Mouse (Mus musculus): ENCODE results near the gene Pdzrn3.

Pdzrn3 gene

DNA sequence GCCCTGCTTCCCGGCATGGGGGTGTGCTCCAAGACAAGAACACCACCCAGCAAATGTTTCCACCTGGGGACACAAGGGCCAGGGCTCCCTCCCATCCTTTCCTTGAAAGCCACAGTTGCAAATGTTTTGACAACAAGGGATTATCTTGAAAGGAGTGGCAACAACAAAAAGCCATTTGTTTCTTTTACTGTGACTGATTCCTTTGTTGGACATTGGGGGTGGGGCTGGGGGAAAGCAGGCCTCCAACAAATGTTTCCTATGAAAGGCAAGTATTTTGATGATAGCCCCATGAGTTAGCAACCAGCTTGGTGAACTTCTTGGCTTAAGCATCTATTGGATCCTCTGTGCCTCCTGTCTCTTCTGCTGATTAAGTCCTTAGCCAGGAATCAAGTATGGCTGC is 109.4 kb downstream of the Pdzrn3 start:
- DNase-seq (ENCODE audit: extremely low read depth, insufficient read length, low spot score): no peak

DNA sequence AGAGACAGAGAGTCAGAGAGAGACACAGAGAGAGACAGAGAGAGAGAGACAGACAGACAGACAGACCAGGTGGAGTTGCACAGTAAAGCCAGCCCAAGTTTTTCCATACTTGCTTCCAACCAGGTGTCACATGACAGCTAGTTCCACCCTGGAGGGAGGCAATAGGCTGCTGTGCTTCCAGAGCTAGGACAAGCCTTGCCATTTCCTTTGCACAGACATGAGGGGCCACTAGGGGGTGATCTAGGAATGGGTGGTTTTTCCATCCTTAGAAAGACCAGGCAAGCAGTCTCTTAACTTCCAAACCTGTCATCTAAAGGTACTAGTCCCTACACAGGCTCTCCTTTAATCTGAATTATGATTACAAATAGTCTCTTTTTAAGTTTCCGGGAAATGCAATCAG is 110.9 kb downstream of the Pdzrn3 start:
- DNase-seq (ENCODE audit: extremely low read depth, insufficient read length, low spot score): no peak

DNA sequence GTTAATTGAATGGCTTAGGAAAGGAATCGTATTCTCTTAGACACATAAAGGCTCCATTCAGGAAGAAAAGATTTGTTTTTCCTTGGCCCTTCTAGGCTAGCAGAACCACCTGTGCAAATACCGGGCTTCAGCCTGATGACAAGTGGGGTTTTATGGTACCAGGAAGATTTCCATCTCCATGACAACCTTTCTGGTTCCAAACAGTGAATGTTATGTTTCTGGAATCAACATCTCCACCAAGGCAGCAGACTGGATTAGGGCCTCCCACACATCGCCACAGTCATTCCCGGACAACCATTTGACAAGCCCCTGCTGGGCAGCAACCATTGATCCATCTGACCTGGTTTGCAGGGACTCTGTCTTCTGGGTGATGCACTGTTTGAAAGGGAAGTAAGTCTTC is 114.2 kb downstream of the Pdzrn3 start:
- DNase-seq (ENCODE audit: extremely low read depth, insufficient read length, low spot score): no peak

DNA sequence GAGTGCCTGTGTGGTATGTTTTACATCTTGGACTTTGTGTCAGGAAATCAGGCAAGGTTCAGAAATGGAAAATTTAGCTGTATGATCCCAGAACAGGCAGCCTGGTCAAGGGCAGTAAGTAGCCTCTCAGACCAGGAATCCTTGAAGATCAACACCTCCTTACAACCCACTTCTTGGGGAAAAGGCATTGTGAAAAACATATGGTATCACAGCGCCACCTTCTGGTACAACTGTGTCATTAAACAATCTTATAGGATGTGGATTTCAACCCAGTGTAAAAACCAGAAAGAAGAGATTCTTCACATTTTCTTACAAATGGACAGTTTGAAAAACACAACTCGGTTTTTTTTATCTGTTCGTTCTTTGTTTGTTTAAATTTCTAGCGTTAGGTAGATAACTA is 116.2 kb downstream of the Pdzrn3 start:
- DNase-seq (ENCODE audit: extremely low read depth, insufficient read length, low spot score): no peak

DNA sequence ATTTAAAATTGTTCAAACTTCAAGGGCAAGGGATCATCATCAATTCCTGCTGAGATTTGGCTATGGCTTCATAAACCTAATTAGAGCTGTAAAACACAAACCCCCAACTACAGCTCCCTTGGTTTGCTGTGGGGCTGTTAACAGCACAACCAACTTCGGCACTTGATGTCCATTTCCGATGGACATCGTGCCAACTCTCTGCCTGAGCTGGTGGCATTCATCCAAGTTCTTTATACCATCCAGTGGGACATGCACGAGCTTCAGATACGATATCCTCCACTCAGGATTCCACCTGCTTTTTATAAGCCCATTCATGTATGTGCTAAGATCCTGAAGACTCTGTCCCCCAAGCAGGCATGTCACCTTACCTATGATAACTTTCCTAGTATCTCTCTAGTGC is 118.3 kb downstream of the Pdzrn3 start:
- DNase-seq (ENCODE audit: extremely low read depth, insufficient read length, low spot score): no peak

DNA sequence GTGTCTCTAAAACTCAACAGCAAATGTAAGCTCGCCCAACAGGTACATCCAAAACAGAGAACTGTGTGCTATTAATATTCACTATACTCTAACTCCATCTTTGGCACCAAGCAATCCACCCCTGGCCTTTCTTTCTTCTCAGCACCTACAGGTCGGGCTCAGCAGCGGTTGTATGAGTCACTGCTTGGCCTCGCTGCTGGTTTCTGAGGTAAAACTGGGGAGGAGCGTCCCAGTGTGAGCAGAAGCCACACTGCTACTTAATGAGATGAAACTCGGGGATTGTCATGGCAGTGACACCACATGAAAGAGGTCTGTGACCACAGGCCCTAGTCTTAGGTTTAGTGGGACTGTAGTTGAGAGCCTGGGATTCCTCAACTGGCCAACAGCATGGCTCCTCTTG is 120.3 kb downstream of the Pdzrn3 start:
- no peak for DNase-seq (ENCODE audit: extremely low read depth, insufficient read length, low spot score)

DNA sequence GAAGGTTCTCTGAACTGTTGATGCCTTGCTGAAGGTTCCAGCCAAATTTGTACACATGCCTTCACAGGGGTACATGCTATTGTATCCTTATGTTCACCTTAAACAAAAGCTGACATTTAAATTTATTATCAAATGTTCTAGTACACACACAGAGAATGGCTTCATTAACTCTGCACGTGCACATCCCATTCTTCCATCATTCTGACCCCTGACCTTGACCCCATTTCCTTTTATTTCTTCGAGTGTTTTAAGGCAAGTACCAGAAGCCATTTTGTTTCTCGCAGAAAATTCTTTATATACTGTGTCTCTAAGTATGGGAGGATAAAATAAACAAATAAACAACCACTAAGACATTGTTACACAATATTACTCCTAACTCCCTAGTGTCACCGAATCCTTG is 123.0 kb downstream of the Pdzrn3 start:
- no peak for DNase-seq (ENCODE audit: extremely low read depth, insufficient read length, low spot score)

DNA sequence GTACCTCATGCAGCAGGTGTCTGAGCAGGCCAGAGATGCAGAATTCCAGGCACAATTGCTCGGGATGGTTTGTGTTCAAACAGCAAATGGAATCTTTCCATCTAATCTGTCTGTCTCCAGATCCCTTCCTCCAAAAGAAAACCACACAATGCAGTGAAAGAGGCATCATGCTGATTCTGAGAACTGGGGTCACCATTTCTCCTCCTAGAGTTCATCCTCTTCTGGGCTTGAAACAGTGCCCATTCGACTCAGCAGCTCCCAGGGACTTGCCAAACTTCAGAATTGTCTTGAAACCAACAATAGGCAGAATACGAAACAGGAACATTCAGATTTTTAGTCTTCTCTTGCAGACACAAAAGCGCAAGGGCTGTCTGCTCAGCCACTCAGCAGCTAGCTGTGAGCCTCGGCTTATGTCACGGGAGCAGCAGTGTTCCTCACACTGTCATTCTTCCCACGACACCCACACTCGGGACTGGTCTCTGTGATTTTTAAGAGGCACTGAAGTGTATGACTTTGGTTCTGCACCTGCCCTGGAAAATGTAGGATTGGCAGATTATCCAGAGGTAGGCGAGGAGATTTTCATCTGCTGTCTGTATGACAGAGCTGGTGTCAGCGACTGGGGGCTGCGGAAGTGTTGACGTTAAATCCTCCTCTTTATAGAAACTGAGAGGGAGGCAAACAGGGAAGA is 125.6 kb downstream of the Pdzrn3 start:
- no peak for DNase-seq (ENCODE audit: extremely low read depth, insufficient read length, low spot score)

DNA sequence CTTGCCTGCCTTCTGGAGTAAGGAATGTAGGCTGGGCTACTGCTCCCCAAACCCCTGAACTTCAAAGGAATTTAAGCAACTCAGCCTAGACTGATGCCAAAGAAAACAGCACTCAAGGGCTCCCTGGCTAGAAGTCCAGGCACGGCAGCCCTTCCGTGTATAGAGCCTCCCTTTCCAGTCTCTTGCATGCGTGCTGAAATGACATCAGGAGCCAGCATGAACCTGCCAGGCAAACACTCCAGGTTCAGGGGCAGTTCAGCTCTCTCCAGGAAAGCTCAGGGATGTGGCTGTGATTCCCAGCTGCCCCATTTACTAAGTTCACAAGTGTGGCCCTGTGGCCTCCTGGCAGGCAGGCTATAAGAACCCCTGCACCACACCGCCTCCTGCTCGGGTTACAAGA is 126.5 kb downstream of the Pdzrn3 start:
- no peak for DNase-seq (ENCODE audit: extremely low read depth, insufficient read length, low spot score)

DNA sequence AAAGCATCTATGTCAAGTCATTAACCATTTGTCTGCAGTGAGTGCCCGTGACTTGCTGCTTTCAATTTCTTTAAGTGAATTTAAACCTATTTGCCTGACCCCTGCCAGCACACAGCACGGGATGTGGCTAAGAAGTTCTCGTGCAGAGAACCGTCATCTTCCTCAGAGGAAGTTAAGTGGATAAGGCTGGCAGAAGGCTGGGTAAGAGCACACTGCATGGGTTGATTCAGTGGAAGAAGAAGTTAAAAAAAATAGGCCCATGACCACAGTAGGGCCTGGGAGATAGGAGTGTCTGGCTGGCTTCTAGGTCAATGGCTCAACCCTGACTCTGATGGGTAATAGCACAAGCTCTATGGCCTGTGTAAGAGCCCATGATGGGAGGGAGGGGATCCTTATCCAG is 131.6 kb downstream of the Pdzrn3 start:
- DNase-seq (ENCODE audit: extremely low read depth, insufficient read length, low spot score): no peak

DNA sequence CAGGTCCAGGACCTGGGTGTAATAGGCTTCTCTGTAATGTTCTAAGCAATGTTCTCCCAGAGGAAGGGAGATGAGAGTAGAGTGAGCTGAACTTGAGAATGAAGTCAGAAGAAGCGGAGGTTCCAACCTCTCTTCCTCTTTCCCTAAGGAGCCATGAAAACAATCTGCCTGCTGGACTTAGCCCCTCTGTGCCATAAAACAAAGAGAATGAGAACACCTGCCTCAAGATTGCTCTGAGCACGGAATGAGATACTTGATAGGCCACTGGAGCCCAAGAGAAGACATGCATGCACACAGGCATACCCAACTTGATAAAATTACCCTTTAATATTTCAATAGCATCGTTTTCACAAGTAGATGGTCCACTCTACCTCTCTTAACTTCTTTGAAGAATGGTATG is 133.3 kb downstream of the Pdzrn3 start:
- no peak for DNase-seq (ENCODE audit: extremely low read depth, insufficient read length, low spot score)

DNA sequence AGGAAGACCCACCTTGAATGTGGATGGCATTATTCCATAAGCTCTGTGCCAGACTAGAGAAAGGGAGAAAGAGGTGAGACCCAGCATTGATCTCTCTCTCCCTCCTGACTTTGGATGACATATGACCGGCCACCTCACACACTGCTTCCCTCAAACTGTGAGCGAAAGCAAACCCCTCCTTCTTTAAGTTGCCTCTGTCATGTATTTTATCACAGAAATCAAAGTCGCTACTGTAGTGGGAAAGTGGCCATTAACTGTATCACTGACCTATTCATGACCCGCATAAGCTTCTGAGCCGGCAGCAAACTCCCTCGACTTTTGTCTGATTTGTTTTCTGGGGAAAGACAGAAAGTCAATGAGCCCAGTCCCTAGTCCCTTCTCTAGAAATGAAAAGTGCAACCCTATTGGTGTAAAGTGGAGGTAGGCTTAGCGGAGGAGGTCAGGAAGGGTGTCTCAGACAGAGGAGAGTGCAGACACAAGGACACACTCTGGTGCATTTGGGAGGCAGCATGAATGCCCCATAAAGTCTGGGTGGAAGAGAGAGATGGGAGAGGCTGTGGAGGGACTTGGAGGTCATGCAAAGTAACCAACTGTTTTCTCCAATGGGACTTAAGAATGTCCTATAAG is 134.4 kb downstream of the Pdzrn3 start:
- DNase-seq (ENCODE audit: extremely low read depth, insufficient read length, low spot score): no peak

DNA sequence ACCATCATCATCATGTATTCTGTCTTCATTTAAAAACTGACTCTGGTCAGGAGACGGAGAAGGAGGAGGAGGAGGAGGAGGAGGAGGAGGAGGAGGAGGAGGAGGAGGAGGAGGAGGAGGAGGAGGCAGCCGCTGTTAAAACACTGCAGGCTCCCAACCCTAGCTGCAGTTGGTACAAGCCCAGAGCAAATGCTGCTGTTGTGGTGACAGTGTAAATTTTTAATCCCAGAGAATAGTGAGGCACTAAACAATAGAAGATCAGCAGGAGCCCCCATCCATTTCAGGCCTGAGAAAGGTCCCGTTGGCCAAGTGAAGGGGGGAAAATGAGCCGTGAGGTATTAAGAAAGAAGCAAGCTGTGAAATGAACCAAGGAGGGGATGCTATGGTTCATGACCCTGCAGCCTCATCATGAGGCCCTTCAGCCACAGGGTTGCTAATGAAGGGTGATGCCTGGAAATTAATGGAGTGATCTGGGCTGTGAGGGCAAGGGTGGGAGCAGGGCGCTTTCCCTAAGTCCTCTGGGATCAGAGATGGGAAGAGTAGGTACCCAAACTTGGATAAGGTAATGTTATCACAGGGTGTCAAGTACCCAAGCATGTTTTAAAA is 141.0 kb downstream of the Pdzrn3 start:
- DNase-seq (ENCODE audit: extremely low read depth, insufficient read length, low spot score): no peak

DNA sequence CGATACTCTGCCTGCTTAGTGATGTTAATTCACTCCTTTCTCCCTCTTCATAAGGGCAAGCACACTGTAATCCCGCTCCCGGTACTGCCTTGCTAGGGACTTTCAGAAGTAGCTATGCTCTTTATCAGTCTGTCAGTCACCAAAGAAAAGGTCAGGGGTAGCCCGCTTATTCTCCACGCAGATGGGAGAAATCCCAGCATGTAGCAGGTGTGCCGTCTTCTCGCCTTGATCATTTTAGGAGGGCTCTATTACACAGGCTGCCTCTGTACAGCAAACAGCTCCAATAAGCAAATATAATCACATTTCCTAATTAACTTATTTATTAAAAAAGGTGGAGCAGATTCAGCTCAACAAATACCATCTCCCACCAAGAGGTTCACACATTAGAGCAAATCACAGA is 141.5 kb downstream of the Pdzrn3 start:
- no peak for DNase-seq (ENCODE audit: extremely low read depth, insufficient read length, low spot score)

DNA sequence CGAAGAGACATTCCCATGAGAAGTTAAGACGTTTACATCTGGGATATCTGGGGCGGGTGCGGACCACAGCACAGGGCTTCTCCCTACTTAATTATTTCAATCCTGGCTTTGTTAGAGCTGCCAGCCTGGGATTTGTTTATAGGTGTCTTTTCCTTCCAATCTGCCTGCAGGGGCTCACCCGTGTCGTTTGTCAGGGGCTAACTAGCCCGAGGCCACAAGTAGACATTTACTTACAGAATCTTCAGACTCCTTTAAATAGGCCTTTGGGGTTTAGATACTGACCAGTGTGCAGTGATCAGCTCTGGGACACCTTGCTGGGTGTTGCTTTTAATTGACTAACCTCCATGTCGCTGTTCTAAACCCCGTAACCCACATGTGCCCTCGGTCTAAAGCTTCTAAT is 143.3 kb downstream of the Pdzrn3 start:
- no peak for DNase-seq (ENCODE audit: extremely low read depth, insufficient read length, low spot score)

DNA sequence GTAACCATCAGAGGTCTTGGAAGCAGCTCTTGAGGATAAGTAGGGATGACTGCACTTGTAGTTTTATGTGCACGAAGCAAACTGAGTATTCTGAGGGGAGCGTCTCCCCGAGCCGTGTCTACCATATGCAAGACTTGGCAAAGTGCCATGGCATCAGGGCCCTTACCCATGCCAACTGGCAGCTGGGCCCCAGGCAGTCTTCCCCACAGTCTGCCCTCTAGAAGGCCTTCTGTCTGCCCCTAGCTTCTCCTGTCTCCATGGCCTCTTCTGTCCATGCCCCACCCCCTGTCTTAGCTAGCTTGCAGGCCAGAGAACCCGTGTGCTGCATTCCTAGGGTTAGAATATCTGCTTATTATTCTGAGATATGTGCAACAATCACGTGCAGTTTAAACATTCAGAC is 144.0 kb downstream of the Pdzrn3 start:
- DNase-seq (ENCODE audit: extremely low read depth, insufficient read length, low spot score): no peak

DNA sequence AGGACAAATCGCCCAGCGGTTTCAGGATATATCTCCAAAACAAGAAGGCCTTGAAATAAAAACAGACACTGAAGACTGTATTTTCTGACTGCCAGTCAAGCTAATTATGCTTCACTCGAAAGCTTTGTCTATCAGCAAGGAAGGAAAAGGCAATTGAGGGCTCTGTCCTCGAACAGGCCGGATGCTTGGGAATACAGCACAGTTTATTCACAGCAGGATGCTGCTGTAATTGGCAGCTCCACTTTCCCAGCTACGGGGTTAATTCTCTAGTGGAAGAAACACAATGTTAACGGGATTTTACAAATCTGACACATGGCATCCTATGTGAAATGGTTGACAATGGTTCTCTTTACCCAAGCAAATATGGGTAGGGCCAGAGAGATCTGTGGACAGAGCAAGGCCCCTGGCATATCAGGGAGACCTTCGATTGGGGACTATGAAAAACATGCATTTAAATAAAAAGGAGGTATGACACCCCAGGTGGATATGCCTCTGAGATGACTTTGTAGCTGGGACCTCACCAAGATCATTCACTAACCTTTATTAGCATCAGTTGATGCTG is 150.3 kb downstream of the Pdzrn3 start:
- no peak for DNase-seq (ENCODE audit: extremely low read depth, insufficient read length, low spot score)

DNA sequence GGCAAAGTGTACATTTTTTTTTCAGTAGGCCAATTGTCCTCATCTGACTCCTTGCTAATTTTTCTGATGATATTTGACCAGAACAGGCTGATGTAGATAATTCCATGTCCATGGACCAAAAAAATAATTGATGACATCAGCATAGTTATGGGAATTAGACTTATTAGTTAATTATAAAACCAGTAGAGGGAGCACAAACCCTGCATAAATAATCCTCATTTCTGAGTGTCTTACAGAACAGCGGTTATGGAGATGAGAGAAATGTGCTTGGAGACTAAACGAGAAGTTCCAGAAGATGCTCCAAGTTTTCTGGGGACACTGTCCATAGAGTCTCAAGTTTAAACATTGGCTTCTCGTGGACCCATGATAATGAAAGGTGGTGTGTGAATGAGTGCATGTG is 157.4 kb downstream of the Pdzrn3 start:
- no peak for DNase-seq (ENCODE audit: extremely low read depth, insufficient read length, low spot score)

DNA sequence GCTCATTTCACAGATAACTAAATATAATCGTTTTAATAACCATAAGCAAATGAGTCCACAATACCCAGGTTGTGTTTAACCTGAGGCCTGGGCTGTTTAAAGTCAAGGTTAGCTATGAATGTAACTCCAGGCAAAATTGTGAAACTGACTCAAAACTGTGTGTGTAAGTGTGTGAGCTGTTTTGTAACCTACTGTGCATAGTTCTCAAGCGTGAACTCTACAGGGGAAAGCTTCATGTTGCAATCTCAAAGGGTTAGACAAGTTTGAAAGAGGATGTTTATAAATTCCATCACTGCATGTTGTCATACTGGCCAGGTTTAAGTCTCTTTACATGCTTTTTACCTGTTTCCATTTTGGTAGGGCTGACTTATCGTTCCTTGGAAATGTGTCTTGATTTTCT is 158.7 kb downstream of the Pdzrn3 start:
- no peak for DNase-seq (ENCODE audit: extremely low read depth, insufficient read length, low spot score)

DNA sequence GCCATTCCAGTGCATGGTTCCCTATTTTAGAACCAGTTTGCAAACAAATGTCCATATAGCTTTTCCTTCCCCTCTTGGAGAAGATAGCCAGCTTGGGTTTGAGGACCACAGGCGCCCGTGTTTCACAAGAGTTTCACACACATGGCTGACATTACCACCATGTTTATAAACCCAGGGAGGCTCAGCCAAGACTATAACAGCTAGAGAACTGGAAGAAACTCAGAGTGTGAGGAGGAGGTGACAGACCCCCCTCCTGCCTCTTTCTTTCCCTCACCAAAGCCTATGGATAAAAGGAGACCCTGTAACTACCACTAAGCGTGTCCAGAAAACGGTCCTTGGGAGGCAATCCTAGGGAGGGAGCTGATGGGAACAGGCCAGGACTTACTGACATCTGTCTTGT is 159.5 kb downstream of the Pdzrn3 start:
- no peak for DNase-seq (ENCODE audit: extremely low read depth, insufficient read length, low spot score)

DNA sequence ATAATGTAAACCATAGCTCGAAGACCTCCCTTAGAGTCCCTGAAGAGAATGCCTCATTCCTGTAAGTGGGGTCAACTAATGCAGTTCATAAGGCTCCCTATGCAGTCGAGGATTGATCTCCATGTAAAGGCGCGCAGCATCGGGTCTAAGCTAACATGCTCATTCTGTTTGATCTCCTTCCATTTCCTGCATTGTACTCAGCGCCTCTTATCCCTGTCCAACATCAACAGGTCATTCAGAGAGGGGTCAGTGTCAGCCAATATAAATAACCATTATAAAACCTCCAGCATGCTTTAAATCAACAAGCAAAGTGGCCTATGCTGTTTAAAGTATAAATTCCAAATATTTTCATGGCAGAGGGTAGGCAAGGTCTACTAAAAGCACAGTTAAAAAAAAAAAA is 159.9 kb downstream of the Pdzrn3 start:
- DNase-seq (ENCODE audit: extremely low read depth, insufficient read length, low spot score): no peak

DNA sequence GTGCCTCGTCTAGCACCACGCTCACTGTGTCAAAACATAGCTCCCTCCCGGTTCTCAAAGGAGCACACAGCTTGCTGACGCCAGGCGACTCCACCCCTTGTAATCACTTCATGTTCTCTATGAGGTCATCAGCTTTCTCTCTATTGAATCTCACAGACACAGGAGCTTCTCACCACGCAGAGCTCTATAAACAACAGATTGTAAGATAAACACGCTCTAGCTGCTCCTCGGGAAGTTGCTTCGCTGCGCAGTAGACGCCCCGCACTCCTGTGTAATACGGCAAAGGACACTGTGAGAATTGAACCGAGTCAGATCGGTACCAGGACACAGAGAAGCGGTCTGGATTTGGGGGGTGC is 162.3 kb downstream of the Pdzrn3 start:
- no peak for DNase-seq (ENCODE audit: extremely low read depth, insufficient read length, low spot score)
